Mouse (Mus musculus): ENCODE data around the gene Adamts8. TPM values are rescaled to one million over a fixed set of nuclear protein-coding genes. Genes with fewer than 3 reads are reported as not detected.
A peak's percentile ranks its signal among the peaks of the same experiment; 100 is the strongest.

Adamts8 gene
- polyA plus RNA-seq, 1 experiment from 2014 or later: 0.10 TPM

DNA sequence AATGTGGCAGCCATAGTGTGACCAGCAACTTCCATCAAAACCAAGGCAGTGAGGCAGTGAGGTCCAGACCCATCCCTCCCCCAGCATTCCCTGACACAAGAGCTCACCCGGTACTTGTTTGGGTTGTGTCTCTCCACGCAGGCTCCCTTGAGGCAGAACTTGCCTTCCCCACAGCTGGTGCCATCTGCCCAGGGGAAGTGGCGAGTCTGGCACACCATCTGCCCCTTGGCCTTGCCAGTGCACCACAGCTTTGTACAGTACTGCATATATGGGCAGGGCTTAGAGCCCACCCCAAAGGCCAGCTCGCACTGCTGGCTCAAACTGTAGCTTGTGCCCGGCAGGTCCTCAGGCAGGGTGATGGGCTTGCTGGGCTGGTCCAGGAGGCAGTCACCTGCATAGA lies 31.9 kb upstream of the Adamts8 start:
- 70% methylated on average over 5 of the region's 5 CpGs for WGBS (ENCODE audit: insufficient replicate concordance)
- DNase-seq: no peak
- H3K27ac ChIP-seq: no peak overlapping the region
- no peak overlapping the region for H3K4me3 ChIP-seq (replicated peaks)
- no peaks in the 10 kb centered on the region for H3K27me3 ChIP-seq
- H3K4me1 ChIP-seq (replicated peaks): 0 out of 2 replicates have a peak, but pooled peaks cover 5% of the 10 kb centered on the region
- no peak overlapping the region for H3K9ac ChIP-seq
- H3K36me3 ChIP-seq: no peaks in the 10 kb centered on the region
- ATAC-seq (ENCODE audit: low read depth): no peak
- no peaks in the 10 kb centered on the region for H3K9me3 ChIP-seq (replicated peaks)
- no peak overlapping the region for H3K4me2 ChIP-seq

DNA sequence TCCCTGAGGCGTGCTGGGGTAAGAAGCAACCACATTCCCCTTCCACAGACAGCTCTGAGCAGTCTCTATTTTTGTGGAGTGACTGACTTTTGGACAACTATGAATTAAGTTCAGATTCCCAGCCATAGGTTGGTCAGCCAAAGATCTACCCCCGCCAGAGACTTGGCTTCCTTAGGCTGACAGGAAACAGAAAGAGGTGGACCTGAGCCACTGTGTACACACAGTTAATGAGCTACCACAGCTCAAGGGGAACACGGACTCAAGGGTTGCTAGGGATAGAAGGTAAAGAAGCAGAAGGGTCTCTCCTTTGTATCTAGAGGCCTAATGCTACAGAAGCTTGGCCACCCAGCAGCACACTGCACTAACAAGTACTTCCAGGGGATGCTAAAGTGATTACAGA lies 30.2 kb upstream of the Adamts8 start:
- DNase-seq (no peak), ATAC-seq (ENCODE audit: low read depth) (no peak)
- no peak overlapping the region for H3K4me3 ChIP-seq (replicated peaks)
- H3K9ac ChIP-seq: no peak overlapping the region
- no peaks in the 10 kb centered on the region for H3K36me3 ChIP-seq
- H3K4me2 ChIP-seq: no peak overlapping the region
- no peaks in the 10 kb centered on the region for H3K9me3 ChIP-seq (replicated peaks)
- no peak overlapping the region for H3K27ac ChIP-seq
- 38% methylated on average over 3 of the region's 3 CpGs for WGBS (ENCODE audit: insufficient replicate concordance)
- H3K4me1 ChIP-seq (replicated peaks): 0 out of 2 replicates have a peak, but pooled peaks cover 5% of the 10 kb centered on the region
- H3K27me3 ChIP-seq: no peaks in the 10 kb centered on the region

DNA sequence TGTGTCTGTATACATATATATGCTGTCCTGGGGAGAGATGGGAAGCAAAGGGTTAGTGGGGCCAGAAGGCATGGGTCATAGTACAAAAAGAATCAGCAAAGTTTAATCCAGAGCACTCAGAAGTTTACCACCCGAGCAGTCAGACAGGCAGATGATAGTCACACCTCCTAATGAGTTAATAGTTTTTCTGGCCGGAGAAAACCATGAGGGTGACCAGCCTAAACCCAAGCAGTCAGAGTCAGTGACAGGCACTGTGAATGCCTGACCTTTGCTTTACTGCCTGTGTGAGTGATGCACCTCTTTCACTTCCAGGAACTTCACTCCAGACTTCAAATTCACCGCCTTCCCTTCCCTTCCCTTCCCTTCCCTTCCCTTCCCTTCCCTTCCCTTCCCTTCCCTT lies 28.9 kb upstream of the Adamts8 start:
- H3K4me3 ChIP-seq (replicated peaks): no peak overlapping the region
- 0 out of 2 replicates have a peak, but pooled peaks cover 5% of the 10 kb centered on the region for H3K4me1 ChIP-seq (replicated peaks)
- no peak overlapping the region for H3K4me2 ChIP-seq
- no peaks in the 10 kb centered on the region for H3K9me3 ChIP-seq (replicated peaks)
- 54% methylated on average over 3 of the region's 3 CpGs for WGBS (ENCODE audit: insufficient replicate concordance)
- no peak for ATAC-seq (ENCODE audit: low read depth)
- no peak for DNase-seq
- H3K27me3 ChIP-seq: no peaks in the 10 kb centered on the region
- H3K36me3 ChIP-seq: no peaks in the 10 kb centered on the region
- no peak overlapping the region for H3K9ac ChIP-seq
- H3K27ac ChIP-seq: no peak overlapping the region

DNA sequence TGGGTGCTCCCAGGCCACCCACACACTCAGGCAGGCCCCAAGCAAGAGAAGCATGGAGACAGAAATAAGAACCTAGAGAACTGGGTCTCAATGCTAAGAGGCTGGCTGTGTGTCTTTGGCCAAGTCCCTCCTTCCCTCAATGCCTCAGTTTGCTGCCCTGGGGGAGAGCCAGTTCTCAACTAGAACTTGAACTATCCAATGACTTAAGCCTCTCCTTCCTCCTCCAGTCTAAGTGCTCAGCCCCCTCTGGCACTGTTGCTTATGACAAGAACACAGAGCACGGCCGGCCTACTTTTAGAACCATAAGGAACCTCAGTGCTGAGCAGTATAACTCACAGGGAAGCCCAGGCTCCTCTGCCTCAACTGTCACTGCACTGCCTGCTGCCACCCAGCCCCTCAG lies 28.1 kb upstream of the Adamts8 start:
- Histone ChIP-seq H3K9ac (no peak overlapping the region), H3K4me2 (no peak overlapping the region), H3K27me3 (no peaks in the 10 kb centered on the region), H3K4me1 (replicated peaks) (0 out of 2 replicates have a peak, but pooled peaks cover 5% of the 10 kb centered on the region), H3K36me3 (no peaks in the 10 kb centered on the region), H3K9me3 (replicated peaks) (no peaks in the 10 kb centered on the region), H3K4me3 (replicated peaks) (no peak overlapping the region), H3K27ac (no peak overlapping the region)
- 71% methylated on average over 2 of the region's 2 CpGs for WGBS (ENCODE audit: insufficient replicate concordance)
- ATAC-seq (ENCODE audit: low read depth): no peak
- DNase-seq: no peak

DNA sequence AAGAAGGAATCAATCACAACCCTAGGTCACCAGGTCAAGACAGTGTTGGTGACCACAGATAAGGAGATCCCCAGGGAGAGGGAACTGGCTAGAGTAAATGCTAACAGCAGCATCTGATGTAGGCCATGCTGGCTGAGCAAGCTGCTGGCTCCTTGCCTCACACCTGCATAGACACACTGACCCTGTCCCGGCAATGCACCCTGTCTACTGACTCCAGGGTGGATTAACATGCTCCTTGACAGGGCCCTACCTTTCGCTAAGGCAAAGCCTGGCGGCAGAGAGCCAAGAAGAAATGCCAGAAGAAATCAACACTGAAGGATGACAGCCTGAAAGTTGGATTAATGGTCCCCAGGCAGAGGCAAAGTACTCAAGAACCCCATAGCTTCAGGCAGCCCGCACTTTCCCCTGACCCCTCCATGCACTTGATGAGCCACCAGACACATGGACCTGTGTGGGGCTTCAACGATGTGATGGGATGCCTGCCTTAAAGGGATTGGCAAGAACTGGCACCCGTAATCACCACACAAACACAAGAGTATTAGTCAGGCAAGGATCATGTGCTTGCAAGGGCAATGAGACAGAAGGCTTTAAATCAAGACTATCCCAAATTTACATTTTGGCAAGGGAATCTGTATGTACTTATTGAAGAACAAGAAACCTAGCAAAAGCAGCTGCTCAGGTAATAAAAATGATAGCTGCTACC lies 25.9 kb upstream of the Adamts8 start:
- H3K4me1 ChIP-seq (replicated peaks): 0 out of 2 replicates have a peak, but pooled peaks cover 5% of the 10 kb centered on the region
- no peak overlapping the region for H3K9ac ChIP-seq
- 64% methylated on average over 6 of the region's 6 CpGs for WGBS (ENCODE audit: insufficient replicate concordance)
- H3K9me3 ChIP-seq (replicated peaks): no peaks in the 10 kb centered on the region
- peaks cover 8% of the 10 kb centered on the region for H3K27me3 ChIP-seq
- ATAC-seq (ENCODE audit: low read depth) (no peak), DNase-seq (no peak)
- H3K4me2 ChIP-seq: no peak overlapping the region
- no peaks in the 10 kb centered on the region for H3K36me3 ChIP-seq
- H3K4me3 ChIP-seq (replicated peaks): no peak overlapping the region
- no peak overlapping the region for H3K27ac ChIP-seq

DNA sequence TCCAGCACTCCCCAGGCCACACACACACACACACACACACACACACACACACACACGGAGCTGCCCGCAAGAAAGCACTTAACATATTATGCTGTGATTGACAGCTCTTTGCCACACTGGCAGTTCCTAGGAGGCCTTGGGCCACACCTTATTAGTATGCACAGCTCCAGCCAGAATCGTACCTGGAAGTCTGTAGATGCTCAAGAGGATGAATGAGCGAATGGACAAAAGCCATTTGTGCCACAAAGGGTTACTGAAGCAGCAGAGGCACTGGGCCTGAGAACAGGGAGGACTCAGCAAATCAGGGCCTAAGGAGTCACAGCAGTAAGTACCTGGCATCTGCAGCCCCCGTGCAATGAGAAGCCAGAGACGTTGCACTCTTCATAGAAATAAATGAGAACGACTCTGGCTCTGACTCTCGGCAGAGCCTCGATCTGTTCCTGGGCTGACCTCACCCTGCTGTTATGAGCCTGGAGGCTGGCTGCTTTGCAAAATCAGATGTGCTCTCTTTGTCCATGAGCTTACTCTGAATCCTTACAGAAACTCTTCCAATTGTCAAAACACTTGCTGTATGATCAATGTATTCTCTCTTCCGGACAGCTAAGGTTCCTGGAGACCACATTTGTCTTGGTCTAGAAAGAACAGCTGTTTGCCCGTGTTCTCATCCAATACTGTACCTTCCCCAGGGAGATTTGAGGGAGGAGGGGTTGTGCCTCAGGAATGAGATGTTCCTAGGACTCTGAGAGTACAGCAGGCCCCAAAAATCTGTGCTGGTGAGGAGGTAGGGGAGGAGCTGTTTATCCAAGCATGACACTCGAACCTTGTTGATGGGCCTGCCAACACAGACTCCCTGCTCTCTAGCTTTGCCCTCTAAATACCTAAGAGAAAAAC lies 23.7 kb upstream of the Adamts8 start:
- ATAC-seq (ENCODE audit: low read depth): no peak
- WGBS (ENCODE audit: insufficient replicate concordance): 60% methylated on average over 12 of the region's 12 CpGs
- H3K4me1 ChIP-seq (replicated peaks): no peaks in the 10 kb centered on the region
- DNase-seq: no peak
- H3K27me3 ChIP-seq: peaks cover 30% of the 10 kb centered on the region
- no peaks in the 10 kb centered on the region for H3K36me3 ChIP-seq
- H3K4me2 ChIP-seq: no peak overlapping the region
- no peaks in the 10 kb centered on the region for H3K9me3 ChIP-seq (replicated peaks)
- H3K27ac ChIP-seq: no peak overlapping the region
- H3K9ac ChIP-seq: no peak overlapping the region
- H3K4me3 ChIP-seq (replicated peaks): no peak overlapping the region

DNA sequence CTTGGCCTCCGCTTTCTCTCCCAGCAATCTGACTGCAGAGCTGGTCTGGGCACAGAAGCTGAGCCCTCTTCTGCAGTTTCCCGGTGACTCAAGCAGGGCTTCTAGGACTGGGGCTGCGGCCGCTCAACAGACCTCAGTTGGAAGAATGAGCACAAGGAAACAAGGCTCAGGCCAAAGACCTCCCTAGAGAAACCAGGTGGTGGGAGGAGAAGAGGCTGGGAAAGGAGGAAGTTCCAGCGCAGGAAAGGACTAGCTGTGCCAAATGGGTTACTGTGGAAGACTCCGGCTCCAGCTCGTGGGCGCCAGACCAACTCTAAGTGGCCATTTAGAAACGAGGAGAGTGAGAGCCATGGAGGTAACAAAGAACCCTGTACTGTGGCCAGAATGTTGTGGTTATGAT lies 22.7 kb upstream of the Adamts8 start:
- Histone ChIP-seq H3K4me1 (replicated peaks) (no peaks in the 10 kb centered on the region), H3K27ac (no peak overlapping the region), H3K36me3 (no peaks in the 10 kb centered on the region), H3K27me3 (peaks cover 35% of the 10 kb centered on the region), H3K9ac (no peak overlapping the region), H3K4me3 (replicated peaks) (no peak overlapping the region), H3K4me2 (no peak overlapping the region), H3K9me3 (replicated peaks) (no peaks in the 10 kb centered on the region)
- 73% methylated on average over 9 of the region's 9 CpGs for WGBS (ENCODE audit: insufficient replicate concordance)
- DNase-seq (no peak), ATAC-seq (ENCODE audit: low read depth) (no peak)

DNA sequence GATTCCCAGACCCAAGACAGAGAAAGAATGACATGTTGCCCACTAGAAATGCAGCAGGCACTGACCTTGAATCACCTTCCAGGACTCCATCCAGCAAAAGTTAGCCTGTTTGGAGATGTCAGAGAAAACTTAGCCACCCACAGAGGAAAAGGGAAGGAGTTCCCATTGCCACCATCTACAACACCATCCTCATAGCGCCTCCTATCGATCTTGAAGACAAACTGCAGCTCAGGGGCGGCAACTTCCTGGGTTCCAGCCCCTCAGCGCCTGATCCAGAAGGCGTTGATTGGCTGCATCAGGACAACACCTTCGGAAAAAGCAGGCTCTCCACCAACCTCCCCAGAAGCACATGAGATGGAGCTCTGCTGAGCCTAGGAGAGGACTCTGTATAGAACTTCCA lies 21.6 kb upstream of the Adamts8 start:
- Histone ChIP-seq H3K4me3 (replicated peaks) (no peak overlapping the region), H3K4me1 (replicated peaks) (no peaks in the 10 kb centered on the region), H3K9ac (no peak overlapping the region), H3K36me3 (no peaks in the 10 kb centered on the region), H3K9me3 (replicated peaks) (no peaks in the 10 kb centered on the region), H3K27ac (no peak overlapping the region), H3K27me3 (peaks cover 35% of the 10 kb centered on the region), H3K4me2 (no peak overlapping the region)
- WGBS (ENCODE audit: insufficient replicate concordance): 11% methylated on average over 6 of the region's 6 CpGs
- DNase-seq (no peak), ATAC-seq (ENCODE audit: low read depth) (no peak)

DNA sequence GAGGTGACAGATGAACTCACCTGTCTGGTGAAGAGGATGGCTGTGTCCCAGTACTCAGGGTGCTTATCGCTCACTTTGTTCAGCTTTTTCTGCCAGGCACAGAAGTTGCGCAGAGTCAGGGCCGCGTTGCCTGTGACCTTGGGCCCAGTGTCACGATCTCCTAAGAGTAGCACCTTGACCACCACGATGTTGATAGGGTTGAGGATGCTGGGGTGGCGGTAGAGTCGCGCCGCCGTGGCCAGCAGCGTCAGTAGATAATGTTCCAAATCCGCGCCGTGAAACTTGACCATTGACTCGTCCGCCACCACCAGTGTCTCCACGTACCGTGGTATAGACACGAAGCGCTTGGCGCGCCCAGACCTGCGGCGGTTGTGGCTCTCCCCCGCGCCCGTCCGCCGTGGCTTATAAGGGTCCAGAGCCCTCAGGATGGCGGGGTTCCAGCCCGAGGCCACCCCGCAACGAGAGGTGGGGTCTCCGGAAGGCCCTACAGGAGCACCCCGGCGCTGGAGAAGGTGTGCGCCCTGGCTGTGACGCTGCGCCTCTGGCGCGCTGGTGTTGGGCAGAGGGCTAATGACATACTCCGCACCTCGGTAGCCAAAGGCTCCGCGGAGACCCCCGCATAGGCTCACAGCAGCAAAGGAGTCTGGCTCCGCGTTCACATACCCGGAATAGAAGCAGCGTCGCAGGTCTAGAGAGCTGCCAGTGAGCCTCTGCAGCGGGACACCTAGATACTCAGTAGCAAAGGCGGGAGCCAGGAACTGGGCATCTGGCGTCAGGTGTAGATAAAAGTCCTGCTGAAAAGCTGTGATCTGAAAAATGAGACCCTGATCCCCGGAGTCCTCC lies 20.9 kb upstream of the Adamts8 start:
- 7% methylated on average over 56 of the region's 56 CpGs for WGBS (ENCODE audit: insufficient replicate concordance)
- Histone ChIP-seq H3K9ac (0 out of 2 replicates have a peak overlapping the region, but pooled peaks have one; percentile 9), H3K27ac (no peak overlapping the region), H3K27me3 (peaks cover 35% of the 10 kb centered on the region), H3K9me3 (replicated peaks) (no peaks in the 10 kb centered on the region), H3K4me2 (peak overlapping the region; percentile 57), H3K4me3 (replicated peaks) (peak overlapping the region; percentile 44), H3K36me3 (no peaks in the 10 kb centered on the region), H3K4me1 (replicated peaks) (no peaks in the 10 kb centered on the region)
- DNase-seq: no peak
- no peak for ATAC-seq (ENCODE audit: low read depth)

DNA sequence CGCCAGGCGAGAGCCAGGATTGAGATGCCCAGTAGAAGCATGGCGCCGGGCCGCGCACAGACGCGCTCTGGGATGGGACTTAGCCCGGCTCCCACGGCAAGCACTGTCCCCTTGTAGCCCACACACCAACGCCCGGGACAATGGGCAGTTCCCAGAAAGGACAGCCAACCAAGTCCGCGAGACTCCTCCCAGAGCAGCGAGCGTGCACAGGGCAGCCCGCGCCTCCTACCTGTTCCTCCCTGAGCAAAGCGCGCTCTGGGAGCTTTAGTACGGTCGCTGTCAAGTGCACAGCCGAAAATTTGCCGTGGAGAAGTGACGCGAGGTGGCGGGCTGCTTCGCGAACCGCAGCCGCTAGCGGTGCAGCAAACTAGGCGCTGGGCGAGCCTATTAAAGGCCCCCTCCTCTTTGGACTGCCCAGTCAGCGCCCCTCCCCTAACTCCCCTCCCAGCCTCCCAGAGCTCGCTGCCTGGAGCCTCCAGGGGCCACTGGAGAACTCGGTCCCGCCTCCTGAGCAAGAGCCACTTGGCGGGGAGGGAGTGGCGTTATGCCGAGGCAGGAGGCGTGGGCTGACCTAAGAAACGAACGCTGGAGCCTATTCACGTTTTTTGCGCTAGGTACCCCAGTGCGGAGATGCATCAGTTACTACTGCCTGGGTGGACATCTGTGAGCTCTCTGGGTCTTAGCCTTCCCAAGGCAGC lies 20.0 kb upstream of the Adamts8 start, which contains the start of gene Adamts15:
Adamts15 (minus strand) TSS at position 256 of the 698 bp plus-strand sequence.
- 1% methylated on average over 47 of the region's 47 CpGs for WGBS (ENCODE audit: insufficient replicate concordance)
- Histone ChIP-seq H3K36me3 (no peaks in the 10 kb centered on the region), H3K27ac (no peak within 1 kb of the TSS), H3K4me1 (replicated peaks) (no peaks in the 10 kb centered on the region), H3K4me3 (replicated peaks) (peak within 1 kb of the TSS; percentile 44), H3K4me2 (peak within 1 kb of the TSS; percentile 57), H3K9ac (0 out of 2 replicates have a peak within 1 kb of the TSS, but pooled peaks have one; percentile 9), H3K9me3 (replicated peaks) (no peaks in the 10 kb centered on the region), H3K27me3 (peaks cover 35% of the 10 kb centered on the region)
- ATAC-seq (ENCODE audit: low read depth): 0 out of 2 replicates have a peak, but pooled peaks have one; percentile 36
- no peak for DNase-seq
